Mouse (Mus musculus): ENCODE measurements around the gene 2610301B20Rik. TPM values are rescaled to one million over a fixed set of nuclear protein-coding genes. Genes with fewer than 3 reads are reported as not detected.
"Not testable (repeated sequence)": the region's sequence is repeated elsewhere in the genome, so short reads cannot be mapped to it uniquely, and the experiment has no call there.

2610301B20Rik gene
- polyA plus RNA-seq, 1 experiment from 2014 or later = 7.9 TPM

DNA sequence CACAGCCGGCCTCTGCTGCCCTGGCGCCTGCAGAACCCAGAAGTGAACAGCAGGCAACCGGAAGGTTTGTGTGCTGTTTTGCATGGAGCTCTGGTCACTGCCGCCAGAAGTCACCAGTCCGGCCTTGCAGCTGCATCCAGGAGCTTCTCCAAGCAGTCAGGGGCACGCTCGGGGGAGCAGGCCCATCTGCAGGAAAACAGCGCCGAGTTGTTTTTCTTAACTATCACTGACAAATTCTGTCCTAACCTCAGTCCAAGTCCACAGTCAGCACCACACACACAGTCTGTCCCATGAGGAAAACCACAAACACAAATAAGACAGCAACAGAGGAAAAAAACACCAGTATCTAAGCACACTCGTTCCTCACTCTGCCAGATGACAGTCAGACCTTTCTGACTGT is 14.5 kb downstream of the 2610301B20Rik start:
- peaks cover 9% of the 10 kb centered on the region for H3K36me3 ChIP-seq (ENCODE audit: control insufficient read depth, insufficient read depth)
- 85% methylated on average over 10 of the region's 10 CpGs for WGBS (ENCODE audit: insufficient replicate concordance)
- H3K4me2 ChIP-seq (ENCODE audit: low read depth, low read length) = no peak overlapping the region
- no peaks in the 10 kb centered on the region for H3K4me1 ChIP-seq (ENCODE audit: control insufficient read depth, low read depth, low read length)
- H3K4me3 ChIP-seq (ENCODE audit: low read depth, low read length) = no peak overlapping the region
- no peaks in the 10 kb centered on the region for H3K9me3 ChIP-seq (replicated peaks; ENCODE audit: control insufficient read depth, low read length)
- no peaks in the 10 kb centered on the region for H3K27me3 ChIP-seq (ENCODE audit: control insufficient read depth, insufficient read depth, low read depth, low read length)
- no peak overlapping the region for H3K27ac ChIP-seq (ENCODE audit: low read length)
- no peak for ATAC-seq (ENCODE audit: low read depth)
- no peak overlapping the region for H3K9ac ChIP-seq (ENCODE audit: low read depth, low read length)

DNA sequence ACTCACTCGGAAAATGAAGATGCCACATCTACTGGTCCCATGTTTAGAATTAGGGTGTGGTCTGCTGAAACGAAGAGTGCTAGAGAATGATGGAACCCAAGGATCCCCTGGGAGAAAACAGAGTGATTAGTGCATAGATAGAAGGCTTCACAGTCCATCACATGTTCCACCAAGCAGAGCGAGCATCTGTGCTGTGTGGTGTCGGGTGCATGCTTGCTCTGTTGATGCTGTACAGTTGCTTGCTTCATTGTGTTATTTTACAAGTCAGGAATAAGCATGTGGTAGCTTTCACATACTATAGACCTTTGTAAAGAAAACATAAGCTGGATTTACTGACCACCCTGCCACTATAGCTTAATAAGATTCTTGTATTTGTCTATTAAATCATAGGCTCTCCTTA is 22.0 kb downstream of the 2610301B20Rik start:
- Histone ChIP-seq H3K9ac (ENCODE audit: low read depth, low read length) (no peak overlapping the region), H3K36me3 (ENCODE audit: control insufficient read depth, insufficient read depth) (no peaks in the 10 kb centered on the region; the same call in 1 of the 2 replicates), H3K27ac (ENCODE audit: low read length) (no peak overlapping the region), H3K27me3 (ENCODE audit: control insufficient read depth, insufficient read depth, low read depth, low read length) (no peaks in the 10 kb centered on the region), H3K4me1 (ENCODE audit: control insufficient read depth, low read depth, low read length) (no peaks in the 10 kb centered on the region), H3K4me3 (ENCODE audit: low read depth, low read length) (no peak overlapping the region), H3K4me2 (ENCODE audit: low read depth, low read length) (no peak overlapping the region), H3K9me3 (replicated peaks; ENCODE audit: control insufficient read depth, low read length) (no peaks in the 10 kb centered on the region)
- 69% methylated on average over 4 of the region's 4 CpGs for WGBS (ENCODE audit: insufficient replicate concordance)
- no peak for ATAC-seq (ENCODE audit: low read depth)

DNA sequence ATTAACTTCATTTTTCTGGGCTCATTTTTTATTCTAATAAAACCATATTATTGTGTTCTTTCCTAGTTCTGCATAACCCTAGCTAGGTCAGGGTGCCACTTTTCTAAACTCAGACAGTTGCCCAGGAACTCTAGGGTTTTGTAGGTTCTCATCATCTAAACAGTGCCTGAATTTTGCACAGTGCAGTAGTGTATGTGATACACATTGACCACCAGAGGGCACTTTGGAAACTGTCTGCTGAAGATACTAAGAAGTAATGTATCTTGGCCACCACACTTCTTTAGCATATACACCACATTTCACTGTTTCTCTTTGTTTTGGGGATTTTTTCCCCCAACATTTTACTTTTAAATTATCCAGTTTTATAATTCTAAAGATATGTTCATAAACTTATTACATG is 22.6 kb downstream of the 2610301B20Rik start:
- no peaks in the 10 kb centered on the region for H3K4me1 ChIP-seq (ENCODE audit: control insufficient read depth, low read depth, low read length)

DNA sequence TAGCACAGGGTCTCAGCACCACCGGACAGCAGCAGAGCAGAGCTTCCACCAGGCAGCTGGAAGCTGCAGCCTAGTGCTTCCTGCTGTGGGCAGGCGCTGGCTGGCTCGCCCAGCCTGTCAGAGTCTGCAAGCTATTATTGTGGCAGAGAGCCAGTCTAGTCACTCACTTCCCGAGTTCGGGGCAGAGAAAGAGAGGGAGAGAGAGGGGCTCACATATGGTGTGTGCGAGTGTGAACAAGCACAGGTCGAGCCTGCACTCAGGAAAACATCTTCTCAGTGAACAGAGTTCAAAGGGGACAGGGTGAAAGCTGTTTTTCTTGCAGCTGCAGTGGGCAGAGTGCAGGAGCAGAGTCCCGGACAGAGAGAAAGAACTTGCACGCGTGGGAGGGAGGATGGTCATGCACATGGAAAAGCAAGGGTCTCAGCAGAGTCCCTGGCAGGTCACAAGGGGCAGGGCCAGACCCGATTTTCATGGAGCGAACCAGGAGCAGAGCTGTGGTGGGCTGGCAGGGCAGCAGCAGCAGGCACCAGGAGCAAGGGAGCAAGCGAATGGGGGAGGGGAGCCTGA is 31.0 kb downstream of the 2610301B20Rik start:
- H3K4me2 ChIP-seq (ENCODE audit: low read depth, low read length) = peak overlapping the region; percentile 12; the same call in 1 of the 2 replicates
- peak; percentile 35; the same call in 1 of the 2 replicates for ATAC-seq (ENCODE audit: low read depth)
- 14% methylated on average over 13 of the region's 13 CpGs for WGBS (ENCODE audit: insufficient replicate concordance)
- no peaks in the 10 kb centered on the region for H3K36me3 ChIP-seq (ENCODE audit: control insufficient read depth, insufficient read depth)
- no peaks in the 10 kb centered on the region for H3K9me3 ChIP-seq (replicated peaks; ENCODE audit: control insufficient read depth, low read length)
- H3K4me3 ChIP-seq (ENCODE audit: low read depth, low read length) = 0 out of 2 replicates have a peak overlapping the region, but pooled peaks have one; percentile 8
- no peak overlapping the region for H3K9ac ChIP-seq (ENCODE audit: low read depth, low read length)
- H3K27ac ChIP-seq (ENCODE audit: low read length) = no peak overlapping the region
- H3K4me1 ChIP-seq (ENCODE audit: control insufficient read depth, low read depth, low read length) = no peaks in the 10 kb centered on the region
- H3K27me3 ChIP-seq (ENCODE audit: control insufficient read depth, insufficient read depth, low read depth, low read length) = no peaks in the 10 kb centered on the region

More for the DNA sequence above, 22.6 kb downstream of the 2610301B20Rik start:
- no peaks in the 10 kb centered on the region; the same call in 1 of the 2 replicates for H3K36me3 ChIP-seq (ENCODE audit: control insufficient read depth, insufficient read depth)
- H3K4me2 ChIP-seq (ENCODE audit: low read depth, low read length) = no peak overlapping the region
- no peaks in the 10 kb centered on the region for H3K27me3 ChIP-seq (ENCODE audit: control insufficient read depth, insufficient read depth, low read depth, low read length)
- ATAC-seq (ENCODE audit: low read depth) = no peak
- no peak overlapping the region for H3K4me3 ChIP-seq (ENCODE audit: low read depth, low read length)
- no peak overlapping the region for H3K9ac ChIP-seq (ENCODE audit: low read depth, low read length)
- H3K9me3 ChIP-seq (replicated peaks; ENCODE audit: control insufficient read depth, low read length) = no peaks in the 10 kb centered on the region
- no peak overlapping the region for H3K27ac ChIP-seq (ENCODE audit: low read length)

GRCm38 (mm10) chr4:10911417-10911816 is 37.1 kb downstream of the 2610301B20Rik start:
- ATAC-seq (ENCODE audit: low read depth); H3K27ac ChIP-seq (ENCODE audit: low read length); H3K4me3 ChIP-seq (ENCODE audit: low read depth, low read length); H3K9me3 ChIP-seq (replicated peaks; ENCODE audit: control insufficient read depth, low read length); H3K4me2 ChIP-seq (ENCODE audit: low read depth, low read length); H3K27me3 ChIP-seq (ENCODE audit: control insufficient read depth, insufficient read depth, low read depth, low read length); H3K36me3 ChIP-seq (ENCODE audit: control insufficient read depth, insufficient read depth); H3K9ac ChIP-seq (ENCODE audit: low read depth, low read length): not testable (repeated sequence)
- 43% methylated on average over 7 of the region's 7 CpGs for WGBS (ENCODE audit: insufficient replicate concordance)
- H3K4me1 ChIP-seq (ENCODE audit: control insufficient read depth, low read depth, low read length) = peaks cover 43% of the 10 kb centered on the region

DNA sequence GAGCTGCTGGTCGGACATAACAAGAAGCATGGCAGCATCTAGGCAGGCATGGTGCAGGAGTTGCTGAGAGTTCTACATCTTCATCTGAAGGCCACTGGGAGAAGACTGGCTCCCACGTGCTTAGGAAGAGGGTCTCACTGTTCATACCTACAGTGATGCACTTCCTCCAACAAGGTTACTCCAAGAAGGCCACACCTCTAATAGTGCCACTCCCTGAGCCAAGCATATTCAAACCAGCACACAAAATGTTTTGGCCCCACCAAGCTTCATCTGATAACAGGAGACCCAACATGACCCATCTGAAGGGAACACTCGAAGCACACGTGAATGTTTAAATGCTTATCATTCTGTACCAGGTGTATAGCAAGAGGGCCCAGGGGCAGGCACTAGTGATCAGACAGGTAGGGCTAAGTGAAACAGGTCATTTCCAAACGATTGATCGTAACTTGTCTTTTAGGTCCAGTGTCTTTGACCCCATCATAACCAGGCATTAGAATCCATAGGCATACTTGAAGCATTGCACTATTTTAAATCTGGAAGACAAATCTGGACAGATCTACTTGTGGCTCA is 37.7 kb downstream of the 2610301B20Rik start:
- H3K4me1 ChIP-seq (ENCODE audit: control insufficient read depth, low read depth, low read length) = peaks cover 43% of the 10 kb centered on the region
- H3K27ac ChIP-seq (ENCODE audit: low read length) = no peak overlapping the region
- H3K36me3 ChIP-seq (ENCODE audit: control insufficient read depth, insufficient read depth) = no peaks in the 10 kb centered on the region
- 0 out of 2 replicates have a peak overlapping the region, but pooled peaks have one; percentile 17 for H3K4me2 ChIP-seq (ENCODE audit: low read depth, low read length)
- no peaks in the 10 kb centered on the region for H3K27me3 ChIP-seq (ENCODE audit: control insufficient read depth, insufficient read depth, low read depth, low read length)
- 49% methylated on average over 6 of the region's 6 CpGs for WGBS (ENCODE audit: insufficient replicate concordance)
- H3K4me3 ChIP-seq (ENCODE audit: low read depth, low read length) = no peak overlapping the region
- H3K9me3 ChIP-seq (replicated peaks; ENCODE audit: control insufficient read depth, low read length) = no peaks in the 10 kb centered on the region
- no peak overlapping the region for H3K9ac ChIP-seq (ENCODE audit: low read depth, low read length)
- no peak for ATAC-seq (ENCODE audit: low read depth)

- Histone ChIP-seq H3K27ac (ENCODE audit: low read length) (no peak overlapping the region), H3K27me3 (ENCODE audit: control insufficient read depth, insufficient read depth, low read depth, low read length) (no peaks in the 10 kb centered on the region), H3K4me3 (ENCODE audit: low read depth, low read length) (no peak overlapping the region), H3K9me3 (replicated peaks; ENCODE audit: control insufficient read depth, low read length) (no peaks in the 10 kb centered on the region), H3K4me1 (ENCODE audit: control insufficient read depth, low read depth, low read length) (peaks cover 43% of the 10 kb centered on the region), H3K9ac (ENCODE audit: low read depth, low read length) (peak overlapping the region; percentile 16; the same call in 1 of the 2 replicates), H3K4me2 (ENCODE audit: low read depth, low read length) (0 out of 2 replicates have a peak overlapping the region, but pooled peaks have one; percentile 17), H3K36me3 (ENCODE audit: control insufficient read depth, insufficient read depth) (no peaks in the 10 kb centered on the region)
- WGBS (ENCODE audit: insufficient replicate concordance) = 30% methylated on average over 7 of the region's 7 CpGs
- ATAC-seq (ENCODE audit: low read depth) = peak; percentile 19; the same call in 1 of the 2 replicates
These were observed 38.5 kb downstream of the 2610301B20Rik start for GRCm38 (mm10) chr4:10912611-10913301.

DNA sequence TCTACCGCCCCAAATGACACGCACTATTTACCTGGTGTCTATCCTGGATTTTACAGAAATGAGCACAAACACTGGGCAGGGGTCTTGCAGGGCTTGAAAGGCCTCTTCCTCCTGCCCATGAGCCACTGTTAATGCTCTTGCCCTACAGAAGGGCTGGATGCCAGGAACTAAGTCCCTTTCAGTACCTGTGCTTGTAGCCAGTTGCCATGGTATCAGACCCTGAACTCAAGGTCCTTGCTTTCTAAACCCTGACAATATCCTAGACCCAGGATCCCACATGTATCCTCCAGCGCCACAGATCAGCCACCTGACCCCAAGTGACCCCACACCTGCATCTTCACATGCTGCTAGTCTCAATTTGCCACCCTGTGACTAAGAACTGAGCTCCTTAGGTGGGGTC is 39.1 kb downstream of the 2610301B20Rik start:
- 84% methylated on average over 3 of the region's 3 CpGs for WGBS (ENCODE audit: insufficient replicate concordance)
- Histone ChIP-seq H3K27me3 (ENCODE audit: control insufficient read depth, insufficient read depth, low read depth, low read length) (no peaks in the 10 kb centered on the region), H3K4me3 (ENCODE audit: low read depth, low read length) (no peak overlapping the region), H3K4me2 (ENCODE audit: low read depth, low read length) (no peak overlapping the region), H3K27ac (ENCODE audit: low read length) (no peak overlapping the region), H3K36me3 (ENCODE audit: control insufficient read depth, insufficient read depth) (no peaks in the 10 kb centered on the region), H3K9ac (ENCODE audit: low read depth, low read length) (no peak overlapping the region), H3K9me3 (replicated peaks; ENCODE audit: control insufficient read depth, low read length) (no peaks in the 10 kb centered on the region), H3K4me1 (ENCODE audit: control insufficient read depth, low read depth, low read length) (peaks cover 44% of the 10 kb centered on the region)
- ATAC-seq (ENCODE audit: low read depth) = no peak

GRCm38 (mm10) chr4:10914766-10915165 is 40.5 kb downstream of the 2610301B20Rik start:
- H3K27me3 ChIP-seq (ENCODE audit: control insufficient read depth, insufficient read depth, low read depth, low read length) = no peaks in the 10 kb centered on the region
- peak overlapping the region; percentile 58 for H3K4me2 ChIP-seq (ENCODE audit: low read depth, low read length)
- H3K4me3 ChIP-seq (ENCODE audit: low read depth, low read length) = no peak overlapping the region
- H3K27ac ChIP-seq (ENCODE audit: low read length) = peak overlapping the region; percentile 94
- no peaks in the 10 kb centered on the region for H3K9me3 ChIP-seq (replicated peaks; ENCODE audit: control insufficient read depth, low read length)
- peaks cover 52% of the 10 kb centered on the region for H3K4me1 ChIP-seq (ENCODE audit: control insufficient read depth, low read depth, low read length)
- ATAC-seq (ENCODE audit: low read depth) = peak; percentile 99
- H3K9ac ChIP-seq (ENCODE audit: low read depth, low read length) = peak overlapping the region; percentile 5; the same call in 1 of the 2 replicates
- WGBS (ENCODE audit: insufficient replicate concordance) = 14% methylated on average over 2 of the region's 2 CpGs
- no peaks in the 10 kb centered on the region for H3K36me3 ChIP-seq (ENCODE audit: control insufficient read depth, insufficient read depth)
